Mouse (Mus musculus): Measurements from ENCODE around the gene Rbm45.

DNA sequence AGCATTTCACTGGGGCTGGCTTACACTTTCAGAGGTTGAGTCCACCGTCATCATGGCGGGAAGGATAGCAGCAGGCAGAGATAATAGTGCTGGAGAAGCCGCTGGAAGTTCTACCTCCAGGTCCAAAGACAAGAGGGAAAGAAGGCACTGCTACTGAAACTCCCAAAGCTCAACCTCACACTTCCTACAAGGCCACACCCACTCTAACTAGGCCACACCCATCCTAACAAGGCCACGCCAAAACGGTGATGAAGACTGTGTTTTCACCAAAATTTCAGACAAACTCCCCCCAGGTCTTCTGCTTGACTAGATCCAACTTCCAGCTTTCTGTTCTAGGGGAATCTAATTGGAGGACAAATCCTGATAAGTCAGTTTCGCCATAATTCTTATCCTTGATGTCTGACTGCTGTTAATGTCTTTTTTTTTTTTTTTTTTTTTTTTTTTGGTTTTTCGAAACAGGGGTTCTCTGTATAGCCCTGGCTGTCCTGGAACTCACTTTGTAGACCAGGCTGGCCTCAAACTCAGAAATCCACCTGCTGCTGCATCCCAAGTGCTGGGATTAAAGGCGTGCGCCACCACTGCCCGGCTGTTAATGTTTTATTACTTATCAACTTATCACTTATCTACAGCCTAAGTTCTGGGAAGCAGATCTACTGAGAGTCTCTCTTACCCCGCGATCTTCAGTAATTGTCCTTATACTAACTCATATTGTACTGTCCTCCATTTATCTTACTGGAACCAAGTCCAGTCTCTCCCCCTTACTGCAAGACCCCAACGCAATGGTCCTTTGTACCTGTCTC is 723 bp upstream of the Rbm45 start:
- no peak for TF ChIP-seq GATA1 (IDR thresholded peaks at IDR 0.05; ENCODE audit: borderline replicate concordance, low read length)
- TF ChIP-seq FLI1 (IDR thresholded peaks at IDR 0.05; ENCODE audit: low read length) = no peak
